Mouse (Mus musculus): ENCODE data around the gene Vmn1r91.
"Not testable (repeated sequence)": the region's sequence is repeated elsewhere in the genome, so short reads cannot be mapped to it uniquely, and the experiment has no call there.

Vmn1r91 gene

DNA sequence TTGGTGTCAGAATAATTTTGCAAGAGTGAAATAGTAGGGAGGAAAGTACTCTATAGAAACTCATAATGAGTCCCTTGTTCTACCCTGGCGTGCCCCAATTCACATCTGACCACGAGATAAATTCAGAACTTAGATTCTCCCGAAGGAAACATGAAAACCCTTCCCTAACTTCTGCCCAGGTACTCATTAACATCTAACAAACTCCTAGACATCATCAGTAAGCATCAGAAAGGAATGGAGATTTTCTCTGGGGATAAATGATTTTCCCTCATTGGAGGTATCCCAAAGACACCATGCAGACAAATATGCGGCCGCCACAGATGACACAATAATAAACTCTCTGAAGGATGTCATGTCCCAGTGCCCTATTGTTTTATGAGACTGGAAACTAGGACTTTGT is at the start of gene Vmn1r91:
Gene Vmn1r91, plus strand, starts transcription at position 301 of the 400 bp plus-strand sequence.
- not testable (repeated sequence) for DNase-seq (ENCODE audit: low spot score)

- not testable (repeated sequence) for DNase-seq (ENCODE audit: low spot score)
Observed at GRCm38 (mm10) chr7:20064100-20064499, 35.4 kb upstream of the Vmn1r91 start.

GRCm38 (mm10) chr7:20078118-20078517 is 21.4 kb upstream of the Vmn1r91 start:
- not testable (repeated sequence) for DNase-seq (ENCODE audit: low spot score)

- not testable (repeated sequence) for DNase-seq (ENCODE audit: low spot score)
Observed at GRCm38 (mm10) chr7:20122479-20122878, 23.0 kb downstream of the Vmn1r91 start, which contains the start of gene Gm16442. Gm16442 (minus strand) TSS chr7:20122579.

DNA sequence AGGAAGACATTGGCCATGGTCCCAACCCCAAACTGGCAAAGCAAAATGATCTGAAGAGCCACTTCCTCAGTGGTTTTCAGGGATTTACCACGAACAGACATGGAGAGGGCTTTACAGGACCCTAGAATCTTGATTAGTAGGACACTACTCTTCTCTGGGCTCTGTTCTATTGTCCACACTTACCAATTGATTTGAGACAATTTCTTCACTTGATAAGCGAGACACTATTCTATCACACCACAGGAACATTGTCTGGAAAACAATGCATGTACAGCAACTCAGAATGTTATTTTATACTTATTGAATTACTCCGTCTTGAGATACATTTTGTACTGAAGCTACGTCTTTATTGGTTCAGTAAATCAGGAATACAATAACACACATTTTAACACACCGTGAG is 39.5 kb downstream of the Vmn1r91 start, which contains the start of gene Vmn1r93:
Gene Vmn1r93, minus strand, starts transcription at position 101 of the 400 bp plus-strand sequence.
- DNase-seq (ENCODE audit: low spot score): not testable (repeated sequence)

Measured in c-Kit-positive CD71-positive TER-119-positive erythroid progenitor cells, embryonic 14.5 days (primary cell).